Mouse (Mus musculus): Measurements from ENCODE around the gene Tmem8b.

Tmem8b gene

GRCm38 (mm10) chr4:43668782-43669427, at the start of gene Tmem8b, which contains the start of gene Fam221b:
Gene Tmem8b, plus strand, starts transcription at chr4:43668971.
Gene Fam221b, minus strand, starts transcription at chr4:43669145.
- peak; percentile 95 for ATAC-seq (ENCODE audit: low TSS enrichment)

GRCm38 (mm10) chr4:43620146-43620778, 48.5 kb upstream of the Tmem8b start:
- ATAC-seq (ENCODE audit: low TSS enrichment): no peak

GRCm38 (mm10) chr4:43629106-43629817, 39.5 kb upstream of the Tmem8b start:
- 0 out of 2 replicates have a peak, but pooled peaks have one; percentile 34 for ATAC-seq (ENCODE audit: low TSS enrichment)

- ATAC-seq (ENCODE audit: low TSS enrichment): peak; percentile 75
Observed at GRCm38 (mm10) chr4:43630030-43630581, 38.7 kb upstream of the Tmem8b start.

GRCm38 (mm10) chr4:43630671-43631045, 38.1 kb upstream of the Tmem8b start:
- 0 out of 2 replicates have a peak, but pooled peaks have one; percentile 6 for ATAC-seq (ENCODE audit: low TSS enrichment)

GRCm38 (mm10) chr4:43631046-43631955, 37.5 kb upstream of the Tmem8b start, which contains the start of gene Npr2:
Gene Npr2, plus strand, starts transcription at chr4:43631935.
- peak; percentile 42 for ATAC-seq (ENCODE audit: low TSS enrichment)

- ATAC-seq (ENCODE audit: low TSS enrichment): 0 out of 2 replicates have a peak, but pooled peaks have one; percentile 25
Observed at GRCm38 (mm10) chr4:43631956-43632920, 36.5 kb upstream of the Tmem8b start.

- no peak for ATAC-seq (ENCODE audit: low TSS enrichment)
Observed at GRCm38 (mm10) chr4:43633296-43633695, 35.5 kb upstream of the Tmem8b start.

GRCm38 (mm10) chr4:43633736-43634135, 35.0 kb upstream of the Tmem8b start:
- ATAC-seq (ENCODE audit: low TSS enrichment): no peak

- ATAC-seq (ENCODE audit: low TSS enrichment): no peak
Observed at GRCm38 (mm10) chr4:43634621-43635374, 34.0 kb upstream of the Tmem8b start.

- ATAC-seq (ENCODE audit: low TSS enrichment): no peak
Observed at GRCm38 (mm10) chr4:43636751-43637150, 32.0 kb upstream of the Tmem8b start.

GRCm38 (mm10) chr4:43640076-43640475, 28.7 kb upstream of the Tmem8b start:
- no peak for ATAC-seq (ENCODE audit: low TSS enrichment)

- ATAC-seq (ENCODE audit: low TSS enrichment): no peak
Observed at GRCm38 (mm10) chr4:43640491-43640890, 28.3 kb upstream of the Tmem8b start.

- no peak for ATAC-seq (ENCODE audit: low TSS enrichment)
Observed at GRCm38 (mm10) chr4:43649783-43650182, 19.0 kb upstream of the Tmem8b start.

- no peak for ATAC-seq (ENCODE audit: low TSS enrichment)
Observed at GRCm38 (mm10) chr4:43652726-43653125, 16.0 kb upstream of the Tmem8b start.

- ATAC-seq (ENCODE audit: low TSS enrichment): no peak
Observed at GRCm38 (mm10) chr4:43653161-43654015, 15.4 kb upstream of the Tmem8b start, which contains the start of gene Spag8. Gene Spag8, minus strand, starts transcription at chr4:43653594.

GRCm38 (mm10) chr4:43655656-43656338, 13.0 kb upstream of the Tmem8b start:
- peak; percentile 11; the same call in 1 of the 2 replicates for ATAC-seq (ENCODE audit: low TSS enrichment)

All from frontal cortex, adult (tissue).